Mouse (Mus musculus): ENCODE measurements around the gene Thsd4. TPM values are rescaled to one million over a fixed set of nuclear protein-coding genes. Genes with fewer than 3 reads are reported as not detected.

The Thsd4 gene
- polyA plus RNA-seq, 1 experiment from 2014 or later: 38.7 TPM

GRCm38 (mm10) chr9:60071620-60072263 is 450.1 kb downstream of the Thsd4 start:
- H3K4me3 ChIP-seq (ENCODE audit: low read length): no peak overlapping the region
- H3K9ac ChIP-seq (ENCODE audit: low read depth, low read length): no peak overlapping the region
- H3K36me3 ChIP-seq (ENCODE audit: control insufficient read depth, insufficient read depth, low read length): no peaks in the 10 kb centered on the region
- H3K4me2 ChIP-seq (replicated peaks; ENCODE audit: low read depth, low read length): no peak overlapping the region
- no peak overlapping the region for H3K27ac ChIP-seq (ENCODE audit: low read depth, low read length)
- H3K9me3 ChIP-seq (ENCODE audit: control insufficient read depth, low read length): no peaks in the 10 kb centered on the region
- no peaks in the 10 kb centered on the region for H3K4me1 ChIP-seq (ENCODE audit: control insufficient read depth, insufficient read depth, low read length)
- ATAC-seq (ENCODE audit: low FRiP score, low TSS enrichment): no peak
- no peaks in the 10 kb centered on the region for H3K27me3 ChIP-seq (ENCODE audit: control insufficient read depth, insufficient read depth, low read length)
- WGBS: 63% methylated on average over 5 of the region's 5 CpGs

GRCm38 (mm10) chr9:60067241-60067640 is 454.6 kb downstream of the Thsd4 start:
- H3K27me3 ChIP-seq (ENCODE audit: control insufficient read depth, insufficient read depth, low read length): no peaks in the 10 kb centered on the region
- no peak overlapping the region for H3K9ac ChIP-seq (ENCODE audit: low read depth, low read length)
- no peaks in the 10 kb centered on the region for H3K9me3 ChIP-seq (ENCODE audit: control insufficient read depth, low read length)
- no peak overlapping the region for H3K4me2 ChIP-seq (replicated peaks; ENCODE audit: low read depth, low read length)
- no peak overlapping the region for H3K4me3 ChIP-seq (ENCODE audit: low read length)
- WGBS: 80% methylated on average over 8 of the region's 8 CpGs
- no peak overlapping the region for H3K27ac ChIP-seq (ENCODE audit: low read depth, low read length)
- no peaks in the 10 kb centered on the region for H3K36me3 ChIP-seq (ENCODE audit: control insufficient read depth, insufficient read depth, low read length)
- no peaks in the 10 kb centered on the region for H3K4me1 ChIP-seq (ENCODE audit: control insufficient read depth, insufficient read depth, low read length)
- no peak for ATAC-seq (ENCODE audit: low FRiP score, low TSS enrichment)

- no peaks in the 10 kb centered on the region for H3K27me3 ChIP-seq (ENCODE audit: control insufficient read depth, insufficient read depth, low read length)
- H3K4me2 ChIP-seq (replicated peaks; ENCODE audit: low read depth, low read length): no peak overlapping the region
- no peak overlapping the region for H3K9ac ChIP-seq (ENCODE audit: low read depth, low read length)
- no peak for ATAC-seq (ENCODE audit: low FRiP score, low TSS enrichment)
- no peak overlapping the region for H3K27ac ChIP-seq (ENCODE audit: low read depth, low read length)
- H3K36me3 ChIP-seq (ENCODE audit: control insufficient read depth, insufficient read depth, low read length): no peaks in the 10 kb centered on the region
- no peak overlapping the region for H3K4me3 ChIP-seq (ENCODE audit: low read length)
- H3K9me3 ChIP-seq (ENCODE audit: control insufficient read depth, low read length): no peaks in the 10 kb centered on the region
- no peaks in the 10 kb centered on the region for H3K4me1 ChIP-seq (ENCODE audit: control insufficient read depth, insufficient read depth, low read length)
- 78% methylated on average over 4 of the region's 4 CpGs for WGBS
These were observed 456.7 kb downstream of the Thsd4 start for GRCm38 (mm10) chr9:60065184-60065583.

- no peak overlapping the region for H3K4me3 ChIP-seq (ENCODE audit: low read length)
- no peak overlapping the region for H3K4me2 ChIP-seq (replicated peaks; ENCODE audit: low read depth, low read length)
- no peak overlapping the region for H3K27ac ChIP-seq (ENCODE audit: low read depth, low read length)
- no peaks in the 10 kb centered on the region for H3K27me3 ChIP-seq (ENCODE audit: control insufficient read depth, insufficient read depth, low read length)
- 86% methylated on average over 4 of the region's 4 CpGs for WGBS
- H3K36me3 ChIP-seq (ENCODE audit: control insufficient read depth, insufficient read depth, low read length): no peaks in the 10 kb centered on the region
- ATAC-seq (ENCODE audit: low FRiP score, low TSS enrichment): no peak
- no peaks in the 10 kb centered on the region for H3K4me1 ChIP-seq (ENCODE audit: control insufficient read depth, insufficient read depth, low read length)
- no peaks in the 10 kb centered on the region for H3K9me3 ChIP-seq (ENCODE audit: control insufficient read depth, low read length)
- H3K9ac ChIP-seq (ENCODE audit: low read depth, low read length): no peak overlapping the region
These were observed 458.6 kb downstream of the Thsd4 start for GRCm38 (mm10) chr9:60063191-60063720.

- 77% methylated on average over 5 of the region's 5 CpGs for WGBS
- no peak for ATAC-seq (ENCODE audit: low FRiP score, low TSS enrichment)
These were observed 465.7 kb downstream of the Thsd4 start for GRCm38 (mm10) chr9:60056131-60056530.

GRCm38 (mm10) chr9:60054951-60055350 is 466.9 kb downstream of the Thsd4 start:
- no peak overlapping the region for H3K4me3 ChIP-seq (ENCODE audit: low read length)
- H3K9ac ChIP-seq (ENCODE audit: low read depth, low read length): no peak overlapping the region
- ATAC-seq (ENCODE audit: low FRiP score, low TSS enrichment): no peak
- H3K36me3 ChIP-seq (ENCODE audit: control insufficient read depth, insufficient read depth, low read length): 0 out of 2 replicates have a peak, but pooled peaks cover 3% of the 10 kb centered on the region
- H3K27me3 ChIP-seq (ENCODE audit: control insufficient read depth, insufficient read depth, low read length): no peaks in the 10 kb centered on the region
- 73% methylated on average over 5 of the region's 5 CpGs for WGBS
- no peaks in the 10 kb centered on the region for H3K4me1 ChIP-seq (ENCODE audit: control insufficient read depth, insufficient read depth, low read length)
- H3K9me3 ChIP-seq (ENCODE audit: control insufficient read depth, low read length): no peaks in the 10 kb centered on the region
- H3K4me2 ChIP-seq (replicated peaks; ENCODE audit: low read depth, low read length): no peak overlapping the region
- no peak overlapping the region for H3K27ac ChIP-seq (ENCODE audit: low read depth, low read length)

More at GRCm38 (mm10) chr9:60056131-60056530, 465.7 kb downstream of the Thsd4 start:
- 0 out of 2 replicates have a peak, but pooled peaks cover 3% of the 10 kb centered on the region for H3K36me3 ChIP-seq (ENCODE audit: control insufficient read depth, insufficient read depth, low read length)
- H3K4me1 ChIP-seq (ENCODE audit: control insufficient read depth, insufficient read depth, low read length): no peaks in the 10 kb centered on the region
- H3K27ac ChIP-seq (ENCODE audit: low read depth, low read length): no peak overlapping the region
- no peaks in the 10 kb centered on the region for H3K9me3 ChIP-seq (ENCODE audit: control insufficient read depth, low read length)
- no peaks in the 10 kb centered on the region for H3K27me3 ChIP-seq (ENCODE audit: control insufficient read depth, insufficient read depth, low read length)
- H3K4me3 ChIP-seq (ENCODE audit: low read length): no peak overlapping the region
- H3K9ac ChIP-seq (ENCODE audit: low read depth, low read length): no peak overlapping the region
- H3K4me2 ChIP-seq (replicated peaks; ENCODE audit: low read depth, low read length): no peak overlapping the region

GRCm38 (mm10) chr9:60053117-60053516 is 468.7 kb downstream of the Thsd4 start:
- Histone ChIP-seq H3K4me1 (ENCODE audit: control insufficient read depth, insufficient read depth, low read length) (no peaks in the 10 kb centered on the region), H3K36me3 (ENCODE audit: control insufficient read depth, insufficient read depth, low read length) (0 out of 2 replicates have a peak, but pooled peaks cover 3% of the 10 kb centered on the region), H3K27me3 (ENCODE audit: control insufficient read depth, insufficient read depth, low read length) (no peaks in the 10 kb centered on the region), H3K4me3 (ENCODE audit: low read length) (no peak overlapping the region), H3K9me3 (ENCODE audit: control insufficient read depth, low read length) (no peaks in the 10 kb centered on the region), H3K9ac (ENCODE audit: low read depth, low read length) (no peak overlapping the region), H3K27ac (ENCODE audit: low read depth, low read length) (no peak overlapping the region), H3K4me2 (replicated peaks; ENCODE audit: low read depth, low read length) (no peak overlapping the region)
- WGBS: 95% methylated on average over 5 of the region's 5 CpGs
- no peak for ATAC-seq (ENCODE audit: low FRiP score, low TSS enrichment)

GRCm38 (mm10) chr9:60052415-60052814 is 469.4 kb downstream of the Thsd4 start:
- no peak overlapping the region for H3K27ac ChIP-seq (ENCODE audit: low read depth, low read length)
- H3K4me3 ChIP-seq (ENCODE audit: low read length): no peak overlapping the region
- H3K9me3 ChIP-seq (ENCODE audit: control insufficient read depth, low read length): no peaks in the 10 kb centered on the region
- no peak for ATAC-seq (ENCODE audit: low FRiP score, low TSS enrichment)
- no peaks in the 10 kb centered on the region for H3K27me3 ChIP-seq (ENCODE audit: control insufficient read depth, insufficient read depth, low read length)
- H3K4me1 ChIP-seq (ENCODE audit: control insufficient read depth, insufficient read depth, low read length): no peaks in the 10 kb centered on the region
- H3K4me2 ChIP-seq (replicated peaks; ENCODE audit: low read depth, low read length): no peak overlapping the region
- H3K36me3 ChIP-seq (ENCODE audit: control insufficient read depth, insufficient read depth, low read length): 0 out of 2 replicates have a peak, but pooled peaks cover 3% of the 10 kb centered on the region
- WGBS: 77% methylated on average over 4 of the region's 4 CpGs
- H3K9ac ChIP-seq (ENCODE audit: low read depth, low read length): no peak overlapping the region

GRCm38 (mm10) chr9:60043175-60043574 is 478.7 kb downstream of the Thsd4 start:
- Histone ChIP-seq H3K9me3 (ENCODE audit: control insufficient read depth, low read length) (no peaks in the 10 kb centered on the region), H3K4me2 (replicated peaks; ENCODE audit: low read depth, low read length) (no peak overlapping the region), H3K27ac (ENCODE audit: low read depth, low read length) (no peak overlapping the region), H3K9ac (ENCODE audit: low read depth, low read length) (no peak overlapping the region), H3K4me3 (ENCODE audit: low read length) (no peak overlapping the region), H3K4me1 (ENCODE audit: control insufficient read depth, insufficient read depth, low read length) (no peaks in the 10 kb centered on the region), H3K36me3 (ENCODE audit: control insufficient read depth, insufficient read depth, low read length) (no peaks in the 10 kb centered on the region), H3K27me3 (ENCODE audit: control insufficient read depth, insufficient read depth, low read length) (no peaks in the 10 kb centered on the region)
- 83% methylated on average over 1 of the region's 1 CpGs for WGBS
- no peak for ATAC-seq (ENCODE audit: low FRiP score, low TSS enrichment)

Measured in kidney, embryonic 14.5 days (tissue).